Mouse (Mus musculus) right cerebral cortex, postnatal 25 days (tissue): Measurements from ENCODE around the gene Itgb1bp1.

Source experiments
- DNase-seq: peaks from one replicate; pipeline ENCODE4 v3.0.0; 2022

The Itgb1bp1 gene

GRCm38 (mm10) chr12:21234560-21234959, 51.5 kb downstream of the Itgb1bp1 start:
- no peak for DNase-seq

- no peak for DNase-seq
Observed at GRCm38 (mm10) chr12:21233727-21234126, 52.4 kb downstream of the Itgb1bp1 start.

GRCm38 (mm10) chr12:21229076-21229918, 56.8 kb downstream of the Itgb1bp1 start:
- DNase-seq: peak; percentile 26

- no peak for DNase-seq
Observed at GRCm38 (mm10) chr12:21228650-21229049, 57.4 kb downstream of the Itgb1bp1 start.

- DNase-seq: no peak
Observed at GRCm38 (mm10) chr12:21227076-21227980, 58.8 kb downstream of the Itgb1bp1 start.

- DNase-seq: no peak
Observed at GRCm38 (mm10) chr12:21226316-21226715, 59.8 kb downstream of the Itgb1bp1 start.

GRCm38 (mm10) chr12:21225358-21225757, 60.7 kb downstream of the Itgb1bp1 start:
- no peak for DNase-seq

- no peak for DNase-seq
Observed at GRCm38 (mm10) chr12:21223923-21224322, 62.2 kb downstream of the Itgb1bp1 start.

- no peak for DNase-seq
Observed at GRCm38 (mm10) chr12:21220596-21220995, 65.5 kb downstream of the Itgb1bp1 start.

- DNase-seq: no peak
Observed at GRCm38 (mm10) chr12:21217776-21218444, 68.2 kb downstream of the Itgb1bp1 start.

GRCm38 (mm10) chr12:21214551-21215165, 71.4 kb downstream of the Itgb1bp1 start:
- DNase-seq: no peak

GRCm38 (mm10) chr12:21212876-21213275, 73.2 kb downstream of the Itgb1bp1 start:
- DNase-seq: no peak

- DNase-seq: no peak
Observed at GRCm38 (mm10) chr12:21209273-21209672, 76.8 kb downstream of the Itgb1bp1 start.

GRCm38 (mm10) chr12:21208172-21208795, 77.8 kb downstream of the Itgb1bp1 start:
- DNase-seq: no peak

GRCm38 (mm10) chr12:21207422-21207821, 78.7 kb downstream of the Itgb1bp1 start:
- DNase-seq: no peak

GRCm38 (mm10) chr12:21205799-21206198, 80.3 kb downstream of the Itgb1bp1 start:
- DNase-seq: no peak

- no peak for DNase-seq
Observed at GRCm38 (mm10) chr12:21204701-21205312, 81.3 kb downstream of the Itgb1bp1 start.

GRCm38 (mm10) chr12:21201485-21202269, 84.4 kb downstream of the Itgb1bp1 start:
- DNase-seq: peak; percentile 49

GRCm38 (mm10) chr12:21200613-21201012, 85.5 kb downstream of the Itgb1bp1 start:
- no peak for DNase-seq

- no peak for DNase-seq
Observed at GRCm38 (mm10) chr12:21196420-21196819, 89.7 kb downstream of the Itgb1bp1 start.

GRCm38 (mm10) chr12:21195497-21195896, 90.6 kb downstream of the Itgb1bp1 start:
- no peak for DNase-seq
